Mouse (Mus musculus): Measurements from ENCODE around the gene Clic1.

- TF ChIP-seq USF1 (IDR thresholded peaks at IDR 0.05; ENCODE audit: low read depth) (no peak), CTCF (IDR thresholded peaks at IDR 0.05; ENCODE audit: control insufficient read depth, insufficient read depth, insufficient read length) (no peak), CEBPB (IDR thresholded peaks at IDR 0.05; ENCODE audit: low read depth) (no peak), MYOG (IDR thresholded peaks at IDR 0.05; ENCODE audit: control insufficient read depth, extremely low read depth, insufficient read length) (no peak), FOSL1 (IDR thresholded peaks at IDR 0.05; ENCODE audit: insufficient read depth, low read length, poor library complexity, severe bottlenecking) (no peak), MYOD1 (IDR thresholded peaks at IDR 0.05; ENCODE audit: control insufficient read depth, insufficient read length, low read depth) (no peak), MAX (IDR thresholded peaks at IDR 0.05) (no peak)
These were observed 33.4 kb upstream of the Clic1 start, which contains the start of gene Vwa7 for GRCm38 (mm10) chr17:35016376-35016775.

Measured in C2C12 (cell line).